Mouse (Mus musculus) limb, embryonic 14.5 days (tissue): ENCODE results near the gene Sarnp. TPM values are rescaled to one million over a fixed set of nuclear protein-coding genes. Genes with fewer than 3 reads are reported as not detected.

Source experiments
- ATAC-seq: fragments of 200-750 bp; cut with Nextera tagmentation; 2 replicates; pipeline ENCODE4 v1.8.0; 2017; ENCODE audit warnings: low read depth, moderate number of reproducible peaks, moderate TSS enrichment; ENCODE audit not compliant: low FRiP score
- DNase-seq: peaks from one replicate; pipeline ENCODE4 v3.0.0-alpha.2; 2015; ENCODE audit warnings: low spot score
- H3K27ac ChIP-seq: fragments of 300-500 bp; sonication (generic); replicated peaks from 2 replicates; pipeline ENCODE4 v1.5.1; 2014; ENCODE audit warnings: low read depth, mild to moderate bottlenecking, low read length, moderate library complexity, mixed read lengths
- H3K27me3 ChIP-seq: fragments of 300-500 bp; sonication (generic); 2 replicates; pipeline ENCODE4 v1.6.1; 2014; ENCODE audit warnings: low read length, mixed read lengths; ENCODE audit not compliant: control insufficient read depth, insufficient read depth
- H3K36me3 ChIP-seq: fragments of 300-500 bp; sonication (generic); 2 replicates; pipeline ENCODE4 v1.6.1; 2014; ENCODE audit warnings: mild to moderate bottlenecking, low read length, moderate library complexity, mixed read lengths; ENCODE audit not compliant: control insufficient read depth, insufficient read depth
- H3K4me1 ChIP-seq: fragments of 300-500 bp; sonication (generic); 2 replicates; pipeline ENCODE4 v1.6.1; 2014; ENCODE audit warnings: antibody characterized with exemption, low read length, mixed read lengths; ENCODE audit not compliant: control insufficient read depth, insufficient read depth
- H3K4me2 ChIP-seq: fragments of 300-500 bp; sonication (generic); replicated peaks from 2 replicates; pipeline ENCODE4 v1.6.1; 2014; ENCODE audit warnings: low read depth, mild to moderate bottlenecking, low read length, moderate library complexity; ENCODE audit not compliant: severe bottlenecking
- H3K4me3 ChIP-seq: fragments of 300-500 bp; sonication (generic); replicated peaks from 2 replicates; pipeline ENCODE4 v1.5.1; 2014; ENCODE audit warnings: low read length
- H3K9ac ChIP-seq: fragments of 300-500 bp; sonication (generic); 2 replicates; pipeline ENCODE4 v1.6.1; 2014; ENCODE audit warnings: mild to moderate bottlenecking, low read depth, low read length, moderate library complexity; ENCODE audit not compliant: severe bottlenecking
- H3K9me3 ChIP-seq: fragments of 300-500 bp; sonication (generic); 2 replicates; pipeline ENCODE4 v1.6.1; 2016; ENCODE audit warnings: low read length; ENCODE audit not compliant: control insufficient read depth
- POLR2A ChIP-seq: fragments of 200-500 bp; IDR thresholded peaks from 2 replicates; pipeline ENCODE4 v1.8.0; 2012; ENCODE audit warnings: inconsistent platforms, mild to moderate bottlenecking, moderate library complexity, borderline replicate concordance; ENCODE audit not compliant: insufficient read depth, insufficient read length; ENCODE audit errors: extremely low read depth
- WGBS: fragments of 180-500 bp; shearing (Covaris S2); extraction: QIAGEN DNeasy Blood & Tissue Kit; methylation state at CpG from one replicate; pipeline ENCODE4 v1.1.7; 2014; 5-methylcytosine and 5-hydroxymethylcytosine counted together
- polyA plus RNA-seq, 2 experiments: library from polyadenylated mRNA; depleted of rRNA in 1 of 2; stranded (reverse) in 1 of 2; unstranded in 1 of 2; fragments of >200 nt; fragmentation: Nextera tagmentation in 1 of 2; extraction: Ambion mirVana in 1 of 2; gene quantifications; 2 replicates each; pipeline versions ENCODE4 v1.2.1 to v1.2.3; 2012 to 2014

The Sarnp gene
- polyA plus RNA-seq, 2 experiments: 122 to 200 TPM

DNA sequence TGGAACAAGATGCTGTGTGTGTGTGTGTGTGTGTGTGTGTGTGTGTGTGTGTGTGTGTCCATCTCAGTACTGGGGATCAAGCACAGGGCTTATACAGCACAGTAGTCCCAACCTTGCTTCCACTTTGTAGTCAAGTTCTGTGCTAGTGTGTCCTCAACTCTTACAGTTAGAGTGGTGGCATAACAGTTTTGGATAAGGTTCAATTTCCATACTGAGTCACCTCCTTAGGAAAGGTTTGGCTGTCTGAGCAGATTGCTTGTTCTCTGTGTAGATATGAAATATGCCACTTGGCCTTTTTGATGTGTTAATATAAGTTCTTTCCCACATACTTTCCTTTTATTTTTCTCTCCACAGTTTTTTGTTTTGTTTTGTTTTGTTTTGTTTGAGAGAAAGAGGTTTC, 61.2 kb downstream of the Sarnp start:
- Histone ChIP-seq H3K36me3 (peaks cover 51% of the 10 kb centered on the region), H3K4me3 (no peak overlapping the region), H3K9me3 (no peaks in the 10 kb centered on the region), H3K27me3 (no peaks in the 10 kb centered on the region), H3K4me2 (no peak overlapping the region), H3K27ac (no peak overlapping the region), H3K4me1 (no peaks in the 10 kb centered on the region), H3K9ac (no peak overlapping the region)
- no peak for TF ChIP-seq POLR2A
- ATAC-seq (no peak), DNase-seq (no peak)

DNA sequence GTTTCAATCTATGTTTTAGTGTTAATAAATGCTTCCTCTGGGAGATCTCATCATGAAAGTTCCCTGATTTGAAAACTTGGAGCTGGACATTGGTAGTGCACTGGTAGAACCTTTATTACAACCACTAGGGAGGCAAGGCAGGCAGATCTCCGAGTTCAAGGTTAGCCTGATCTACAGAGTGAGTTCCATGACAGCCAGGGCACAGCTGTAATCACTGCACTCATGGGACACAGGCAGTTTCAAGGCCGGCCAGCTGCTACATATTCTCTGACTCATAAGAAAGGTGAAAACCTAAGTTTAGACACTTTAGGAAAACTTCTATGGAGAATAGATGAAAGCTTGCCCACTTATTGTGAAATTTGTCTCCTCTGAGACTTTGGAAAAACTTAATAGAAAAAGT, 61.7 kb downstream of the Sarnp start:
- TF ChIP-seq POLR2A: no peak
- no peak for ATAC-seq

DNA sequence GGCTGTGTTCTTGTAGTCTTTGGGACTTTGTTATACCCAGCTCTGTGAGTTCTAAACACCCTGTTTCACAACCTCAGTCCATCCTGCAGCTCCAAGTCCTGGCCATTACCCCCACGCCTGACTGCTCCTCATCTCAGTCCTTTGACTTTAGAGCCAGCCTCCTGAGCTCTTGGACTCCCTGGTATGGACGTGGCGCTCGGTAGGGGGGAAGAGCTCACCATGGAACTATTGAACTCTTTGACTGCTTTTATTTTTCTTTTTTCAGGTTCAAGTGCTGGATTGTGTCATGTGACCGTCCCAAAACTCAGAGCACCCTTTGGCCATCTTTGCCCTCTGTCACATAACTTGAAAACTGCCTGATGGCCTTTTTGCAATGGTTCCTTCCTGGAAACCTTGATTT, 64.9 kb downstream of the Sarnp start:
- no peak for DNase-seq
- peaks cover 60% of the 10 kb centered on the region for H3K36me3 ChIP-seq
- 93% methylated on average over 5 of the region's 5 CpGs for WGBS
- no peak overlapping the region for H3K9ac ChIP-seq
- no peak for ATAC-seq
- H3K9me3 ChIP-seq: no peaks in the 10 kb centered on the region
- no peak overlapping the region for H3K4me2 ChIP-seq
- H3K27ac ChIP-seq: no peak overlapping the region
- H3K27me3 ChIP-seq: no peaks in the 10 kb centered on the region
- H3K4me3 ChIP-seq: no peak overlapping the region
- TF ChIP-seq POLR2A: no peak
- no peaks in the 10 kb centered on the region for H3K4me1 ChIP-seq

More for the DNA sequence above, 61.7 kb downstream of the Sarnp start:
- Histone ChIP-seq H3K27me3 (no peaks in the 10 kb centered on the region), H3K27ac (no peak overlapping the region), H3K9ac (no peak overlapping the region), H3K36me3 (peaks cover 48% of the 10 kb centered on the region), H3K4me1 (no peaks in the 10 kb centered on the region), H3K4me2 (no peak overlapping the region), H3K9me3 (no peaks in the 10 kb centered on the region), H3K4me3 (no peak overlapping the region)
- 65% methylated on average over 2 of the region's 2 CpGs for WGBS
- no peak for DNase-seq

DNA sequence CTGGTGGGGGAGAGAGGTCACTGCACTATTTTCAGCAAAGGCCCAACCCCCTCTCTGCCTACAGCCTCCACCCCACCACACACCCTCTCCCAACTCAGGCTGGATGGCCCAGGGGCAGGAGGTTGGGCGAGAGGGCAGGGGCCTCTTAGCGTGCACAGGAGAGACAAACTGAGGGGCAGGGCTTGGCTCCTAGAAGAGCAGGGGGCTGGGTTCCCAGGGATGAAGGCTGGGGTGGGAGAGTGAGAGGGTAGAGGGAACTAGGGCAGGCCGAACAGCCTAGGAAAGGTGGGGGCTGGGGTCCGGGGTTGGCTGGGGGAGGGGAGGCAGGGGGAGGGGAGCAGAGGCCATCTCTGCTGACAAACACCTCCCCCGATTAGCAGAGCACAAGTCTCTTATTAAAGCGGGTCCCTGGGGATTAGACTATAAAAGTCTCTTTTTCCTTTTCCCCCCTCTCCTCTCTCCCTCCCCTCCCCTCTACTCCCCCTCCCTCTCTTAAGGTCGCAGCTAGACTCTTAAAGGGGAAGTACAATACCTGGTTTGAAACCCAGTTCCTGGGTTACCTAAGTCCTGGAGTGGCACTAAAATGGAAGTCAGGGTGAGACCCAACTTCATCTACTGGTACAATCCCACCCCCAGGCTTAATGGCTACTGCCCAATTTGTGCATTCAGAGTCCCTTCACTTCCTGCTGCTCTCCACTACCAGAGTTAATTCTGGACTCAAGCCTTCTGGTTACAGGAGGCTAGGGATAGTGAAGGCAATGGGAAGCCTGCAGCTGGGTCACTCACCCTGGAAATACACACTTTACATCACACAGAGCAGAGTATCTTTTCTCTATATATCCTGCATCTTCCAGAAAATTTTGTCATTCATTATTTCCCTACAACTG, 72.1 kb downstream of the Sarnp start:
- Histone ChIP-seq H3K36me3 (peaks cover 35% of the 10 kb centered on the region), H3K4me3 (peak overlapping the region; percentile 70), H3K9ac (peak overlapping the region; percentile 47), H3K27ac (peak overlapping the region; percentile 70), H3K4me1 (peaks cover 20% of the 10 kb centered on the region), H3K9me3 (no peaks in the 10 kb centered on the region), H3K4me2 (peak overlapping the region; percentile 89), H3K27me3 (no peaks in the 10 kb centered on the region)
- peak; percentile 18 for ATAC-seq
- 0% methylated on average over 5 of the region's 7 CpGs for WGBS
- TF ChIP-seq POLR2A: no peak
- DNase-seq: peak; percentile 89

GRCm38 (mm10) chr10:128889846-128890245, 72.7 kb downstream of the Sarnp start:
- DNase-seq: no peak
- Histone ChIP-seq H3K9ac (peak overlapping the region; percentile 74), H3K27me3 (no peaks in the 10 kb centered on the region), H3K4me3 (peak overlapping the region; percentile 70), H3K4me1 (peaks cover 20% of the 10 kb centered on the region), H3K9me3 (no peaks in the 10 kb centered on the region), H3K36me3 (peaks cover 28% of the 10 kb centered on the region), H3K27ac (peak overlapping the region; percentile 90; the same call in 1 of the 2 replicates), H3K4me2 (peak overlapping the region; percentile 89)
- no peak for TF ChIP-seq POLR2A
- ATAC-seq: no peak
- 6% methylated on average over 2 of the region's 2 CpGs for WGBS
